Mouse (Mus musculus) forebrain, embryonic 11.5 days (tissue): ENCODE measurements around the gene Stxbp3. TPM values are rescaled to one million over a fixed set of nuclear protein-coding genes. Genes with fewer than 3 reads are reported as not detected.
A peak's percentile ranks its signal among the peaks of the same experiment; 100 is the strongest.

Experiments
- ATAC-seq: fragments of 200-750 bp; cut with Nextera tagmentation; replicated peaks from 2 replicates; pipeline ENCODE4 v1.8.0; 2017; ENCODE audit warnings: moderate TSS enrichment; ENCODE audit not compliant: low FRiP score
- DNase-seq: peaks from one replicate; pipeline ENCODE4 v3.0.0-alpha.2; 2017; ENCODE audit warnings: low spot score
- H3K27ac ChIP-seq: fragments of 300-500 bp; sonication (generic); 2 replicates; pipeline ENCODE4 v1.5.1; 2014; ENCODE audit warnings: low read depth, low read length
- H3K27me3 ChIP-seq: fragments of 300-500 bp; sonication (generic); 2 replicates; pipeline ENCODE4 v1.6.1; 2014; ENCODE audit warnings: mild to moderate bottlenecking, low read length, mixed read lengths; ENCODE audit not compliant: control insufficient read depth, insufficient read depth
- H3K36me3 ChIP-seq: fragments of 300-500 bp; sonication (generic); 2 replicates; pipeline ENCODE4 v1.6.1; 2014; ENCODE audit warnings: mild to moderate bottlenecking, low read length, moderate library complexity, mixed read lengths; ENCODE audit not compliant: control insufficient read depth, insufficient read depth
- H3K4me1 ChIP-seq: fragments of 300-500 bp; sonication (generic); replicated peaks from 2 replicates; pipeline ENCODE4 v1.6.1; 2014; ENCODE audit warnings: low read length, mixed read lengths; ENCODE audit not compliant: control insufficient read depth, insufficient read depth
- H3K4me2 ChIP-seq: fragments of 300-500 bp; sonication (generic); 2 replicates; pipeline ENCODE4 v1.6.1; 2014; ENCODE audit warnings: low read depth, mild to moderate bottlenecking, low read length, moderate library complexity, mixed read lengths; ENCODE audit not compliant: severe bottlenecking
- H3K4me3 ChIP-seq: fragments of 300-500 bp; sonication (generic); 2 replicates; pipeline ENCODE4 v1.5.1; 2014; ENCODE audit warnings: low read depth, low read length
- H3K9ac ChIP-seq: fragments of 300-500 bp; sonication (generic); 2 replicates; pipeline ENCODE4 v1.6.1; 2014; ENCODE audit warnings: low read length
- H3K9me3 ChIP-seq: fragments of 300-500 bp; sonication (generic); 2 replicates; pipeline ENCODE4 v1.6.1; 2016; ENCODE audit warnings: low read length, mixed read lengths; ENCODE audit not compliant: control insufficient read depth
- WGBS: fragments of 180-500 bp; shearing (Covaris S2); extraction: QIAGEN DNeasy Blood & Tissue Kit; methylation state at CpG from one replicate; pipeline ENCODE4 v1.1.7; 2014; 5-methylcytosine and 5-hydroxymethylcytosine counted together
- polyA plus RNA-seq: library from polyadenylated mRNA; unstranded; fragments of >200 nt; fragmentation: Nextera tagmentation; extraction: Ambion mirVana; gene quantifications from 2 replicates; pipeline ENCODE4 v1.2.1, GENCODE M21; 2014

Gene Stxbp3
- polyA plus RNA-seq, 1 experiment from 2014 or later = 22.5 TPM

DNA sequence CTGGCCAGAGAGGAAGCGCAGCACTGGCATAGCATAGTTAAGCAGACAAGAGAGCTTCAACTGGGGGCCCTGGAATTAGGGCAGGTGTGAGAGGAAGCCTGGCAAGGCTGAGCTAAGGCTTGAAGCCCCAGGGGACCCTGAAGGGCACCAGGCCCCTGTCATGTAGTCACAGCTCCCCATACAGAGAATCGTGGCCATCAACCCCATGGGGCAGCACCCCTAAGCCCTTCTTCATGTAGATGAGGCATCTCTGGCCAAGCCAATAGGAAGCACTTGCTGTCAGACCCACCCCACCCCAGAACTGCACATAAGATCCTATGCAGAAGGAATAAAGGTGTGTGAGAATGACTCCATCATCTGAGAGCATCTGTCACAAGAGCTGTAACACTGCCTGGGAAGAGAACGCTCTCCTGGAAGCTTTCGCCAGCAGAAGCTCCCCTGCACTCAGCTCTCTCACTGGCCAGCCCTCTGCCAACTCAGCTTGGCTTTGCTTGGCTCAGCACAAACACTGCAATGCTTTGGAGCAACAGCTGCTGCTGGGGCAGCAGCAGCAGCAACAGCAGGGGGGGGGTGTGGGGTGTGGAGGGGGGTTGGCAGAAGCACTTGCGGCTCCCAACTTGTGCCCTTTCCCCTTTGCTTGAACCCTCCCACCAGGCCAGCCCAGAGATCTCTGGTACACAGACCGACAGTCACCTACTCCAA, 11.8 kb upstream of the Stxbp3 start:
- DNase-seq (no peak), ATAC-seq (no peak)
- 0 out of 2 replicates have a peak, but pooled peaks cover 2% of the 10 kb centered on the region for H3K4me1 ChIP-seq
- 70% methylated on average over 6 of the region's 6 CpGs for WGBS
- H3K4me2 ChIP-seq = no peak overlapping the region
- H3K27ac ChIP-seq = no peak overlapping the region
- H3K27me3 ChIP-seq = no peaks in the 10 kb centered on the region
- no peak overlapping the region for H3K9ac ChIP-seq
- no peaks in the 10 kb centered on the region for H3K9me3 ChIP-seq
- no peak overlapping the region for H3K4me3 ChIP-seq
- no peaks in the 10 kb centered on the region for H3K36me3 ChIP-seq

DNA sequence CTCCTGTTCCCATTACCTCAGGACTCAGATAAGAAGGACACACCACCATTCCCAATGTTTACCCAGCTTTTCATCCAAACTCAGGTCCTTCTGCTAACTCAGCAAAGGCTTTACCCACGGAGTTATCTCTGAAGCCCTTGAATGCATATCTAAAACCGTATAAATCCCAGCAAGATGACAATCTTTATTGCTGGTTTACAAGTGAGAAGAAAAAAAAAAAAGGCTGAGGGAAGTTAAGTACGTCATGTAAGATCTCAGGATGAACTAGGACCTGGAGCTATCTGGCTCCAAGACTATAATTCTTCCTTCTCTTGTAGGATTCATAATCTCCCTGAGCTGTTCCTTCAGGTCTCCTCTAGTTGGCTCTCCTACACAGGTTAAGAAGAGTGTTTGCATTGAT, 11.2 kb upstream of the Stxbp3 start:
- no peaks in the 10 kb centered on the region for H3K27me3 ChIP-seq
- no peaks in the 10 kb centered on the region for H3K9me3 ChIP-seq
- no peak overlapping the region for H3K4me2 ChIP-seq
- H3K36me3 ChIP-seq = no peaks in the 10 kb centered on the region
- 87% methylated on average over 3 of the region's 3 CpGs for WGBS
- H3K4me3 ChIP-seq = no peak overlapping the region
- no peak overlapping the region for H3K9ac ChIP-seq
- H3K27ac ChIP-seq = no peak overlapping the region
- no peak for ATAC-seq
- H3K4me1 ChIP-seq = no peaks in the 10 kb centered on the region
- no peak for DNase-seq

- no peaks in the 10 kb centered on the region for H3K36me3 ChIP-seq
- H3K9me3 ChIP-seq = no peaks in the 10 kb centered on the region
- H3K4me2 ChIP-seq = no peak overlapping the region
- 88% methylated on average over 2 of the region's 2 CpGs for WGBS
- no peaks in the 10 kb centered on the region for H3K4me1 ChIP-seq
- H3K27me3 ChIP-seq = no peaks in the 10 kb centered on the region
- H3K4me3 ChIP-seq = no peak overlapping the region
- DNase-seq = no peak
- no peak overlapping the region for H3K9ac ChIP-seq
- no peak for ATAC-seq
- H3K27ac ChIP-seq = no peak overlapping the region
These were observed 10.7 kb upstream of the Stxbp3 start for GRCm38 (mm10) chr3:108851075-108851474.

- Histone ChIP-seq H3K4me3 (no peak overlapping the region), H3K9me3 (no peaks in the 10 kb centered on the region), H3K9ac (no peak overlapping the region), H3K4me1 (no peaks in the 10 kb centered on the region), H3K36me3 (no peaks in the 10 kb centered on the region), H3K4me2 (no peak overlapping the region), H3K27ac (no peak overlapping the region), H3K27me3 (no peaks in the 10 kb centered on the region)
- 66% methylated on average over 3 of the region's 3 CpGs for WGBS
- no peak for DNase-seq
- no peak for ATAC-seq
These were observed 10.2 kb upstream of the Stxbp3 start for GRCm38 (mm10) chr3:108850506-108850905.

DNA sequence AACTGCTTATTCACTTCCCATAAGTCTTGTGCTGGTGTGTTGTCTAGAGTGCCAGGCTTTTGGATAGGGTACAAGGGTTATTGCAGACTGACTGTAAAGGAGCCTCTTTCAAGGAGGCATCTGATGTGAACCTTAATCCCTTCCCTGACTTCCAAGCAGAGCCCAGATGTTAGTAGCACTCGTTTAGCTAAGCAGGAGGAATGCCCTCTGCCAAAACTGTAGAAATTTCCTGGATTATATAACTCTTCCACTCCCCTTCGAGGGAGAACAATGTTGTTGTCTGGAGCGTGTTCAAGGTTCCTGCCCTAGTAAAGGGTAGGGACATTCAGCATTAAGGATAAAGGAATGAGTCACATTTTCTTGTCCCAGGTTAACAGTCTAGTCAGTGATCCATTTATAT, 6.3 kb upstream of the Stxbp3 start:
- DNase-seq (no peak), ATAC-seq (no peak)
- H3K4me1 ChIP-seq = no peaks in the 10 kb centered on the region
- no peak overlapping the region for H3K27ac ChIP-seq
- no peak overlapping the region for H3K4me2 ChIP-seq
- H3K4me3 ChIP-seq = no peak overlapping the region
- no peaks in the 10 kb centered on the region for H3K27me3 ChIP-seq
- H3K9ac ChIP-seq = no peak overlapping the region
- WGBS = 78% methylated on average over 3 of the region's 3 CpGs
- no peaks in the 10 kb centered on the region for H3K9me3 ChIP-seq
- H3K36me3 ChIP-seq = no peaks in the 10 kb centered on the region

- H3K27ac ChIP-seq = no peak overlapping the region
- H3K9me3 ChIP-seq = no peaks in the 10 kb centered on the region
- no peak overlapping the region for H3K4me3 ChIP-seq
- H3K36me3 ChIP-seq = no peaks in the 10 kb centered on the region
- no peak overlapping the region for H3K4me2 ChIP-seq
- H3K9ac ChIP-seq = no peak overlapping the region
- ATAC-seq (no peak), DNase-seq (no peak)
- no peaks in the 10 kb centered on the region for H3K27me3 ChIP-seq
- H3K4me1 ChIP-seq = no peaks in the 10 kb centered on the region
- WGBS = 82% methylated on average over 5 of the region's 5 CpGs
These were observed 4.2 kb upstream of the Stxbp3 start for GRCm38 (mm10) chr3:108844521-108844920.

- H3K9ac ChIP-seq = no peak overlapping the region
- no peaks in the 10 kb centered on the region for H3K36me3 ChIP-seq
- ATAC-seq (no peak), DNase-seq (no peak)
- WGBS = 89% methylated on average over 6 of the region's 6 CpGs
- H3K27ac ChIP-seq = no peak overlapping the region
- no peak overlapping the region for H3K4me2 ChIP-seq
- H3K4me1 ChIP-seq = no peaks in the 10 kb centered on the region
- no peak overlapping the region for H3K4me3 ChIP-seq
- no peaks in the 10 kb centered on the region for H3K9me3 ChIP-seq
- H3K27me3 ChIP-seq = no peaks in the 10 kb centered on the region
These were observed 3.7 kb upstream of the Stxbp3 start for GRCm38 (mm10) chr3:108844026-108844425.

DNA sequence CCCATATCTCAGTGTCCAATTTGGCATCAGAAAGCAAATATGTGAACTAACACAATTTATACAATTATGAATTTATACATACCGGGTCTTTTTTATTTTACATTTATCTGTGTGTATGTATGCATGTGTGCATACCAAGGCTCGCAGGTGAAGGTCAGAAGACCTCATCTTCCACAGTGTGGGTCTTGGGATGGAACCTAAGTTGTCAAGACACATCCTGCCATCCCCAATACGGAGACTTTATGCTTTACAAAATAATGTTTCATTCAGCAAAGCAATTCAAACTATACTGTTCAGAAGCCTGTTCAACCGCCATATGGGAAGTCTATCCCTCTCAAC, 359 bp upstream of the Stxbp3 start:
- H3K4me1 ChIP-seq = no peaks in the 10 kb centered on the region
- DNase-seq (no peak), ATAC-seq (peak; percentile 68)
- H3K27ac ChIP-seq = no peak overlapping the region
- no peaks in the 10 kb centered on the region for H3K27me3 ChIP-seq
- no peaks in the 10 kb centered on the region for H3K9me3 ChIP-seq
- H3K36me3 ChIP-seq = no peaks in the 10 kb centered on the region
- H3K4me2 ChIP-seq = no peak overlapping the region
- peak overlapping the region; percentile 74; the same call in 1 of the 2 replicates for H3K4me3 ChIP-seq
- 56% methylated on average over 4 of the region's 4 CpGs for WGBS
- H3K9ac ChIP-seq = no peak overlapping the region

GRCm38 (mm10) chr3:108839647-108839999, 703 bp downstream of the Stxbp3 start:
- Histone ChIP-seq H3K9ac (peak overlapping the region; percentile 69), H3K27ac (peak overlapping the region; percentile 57; the same call in 1 of the 2 replicates), H3K27me3 (no peaks in the 10 kb centered on the region), H3K4me3 (peak overlapping the region; percentile 74), H3K4me2 (peak overlapping the region; percentile 67), H3K4me1 (no peaks in the 10 kb centered on the region), H3K9me3 (no peaks in the 10 kb centered on the region), H3K36me3 (no peaks in the 10 kb centered on the region)
- no peak for DNase-seq
- ATAC-seq = no peak
- 14% methylated on average over 8 of the region's 8 CpGs for WGBS
